Mouse (Mus musculus): Measurements from ENCODE around the gene Bpifb5.
A peak's percentile ranks its signal among the peaks of the same experiment; 100 is the strongest.
"Not testable (repeated sequence)": the region's sequence is repeated elsewhere in the genome, so short reads cannot be mapped to it uniquely, and the experiment has no call there.

Bpifb5 gene

DNA sequence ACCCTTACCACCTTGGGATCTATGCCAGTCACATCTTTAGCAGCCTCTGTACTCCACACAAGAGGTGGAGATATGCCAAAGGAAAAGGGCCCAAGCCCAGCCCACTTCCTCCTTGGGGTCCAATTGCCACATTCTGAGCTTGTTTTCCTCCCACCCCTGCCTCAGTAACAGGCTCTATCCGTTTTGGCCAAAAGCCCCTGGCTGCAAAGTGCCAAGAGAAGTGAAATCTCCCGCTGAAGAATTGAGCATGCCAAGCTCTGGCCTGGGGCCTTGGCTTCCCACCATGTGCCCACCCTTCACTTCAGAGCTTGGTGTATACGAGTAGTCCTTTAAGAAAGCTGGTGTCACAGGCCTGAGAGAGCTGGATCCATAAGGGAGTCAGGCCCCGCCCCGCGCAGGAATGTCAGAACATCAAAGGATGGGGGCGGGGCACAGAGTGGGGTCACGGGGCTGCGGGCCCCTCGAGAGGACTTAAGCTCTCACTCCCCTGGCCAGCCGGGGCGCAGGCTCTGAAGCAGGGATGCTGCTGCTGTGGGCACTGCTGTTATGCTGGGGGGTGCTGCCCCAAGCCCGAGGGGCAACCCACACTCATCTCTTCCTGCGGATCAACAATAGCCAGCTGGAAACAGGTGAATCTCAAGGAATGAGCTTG is at the start of gene Bpifb5:
TSS of gene Bpifb5 (plus strand) at position 478 of the 652 bp plus-strand sequence.
- no peak for DNase-seq (ENCODE audit: low spot score in 2 of 2)

DNA sequence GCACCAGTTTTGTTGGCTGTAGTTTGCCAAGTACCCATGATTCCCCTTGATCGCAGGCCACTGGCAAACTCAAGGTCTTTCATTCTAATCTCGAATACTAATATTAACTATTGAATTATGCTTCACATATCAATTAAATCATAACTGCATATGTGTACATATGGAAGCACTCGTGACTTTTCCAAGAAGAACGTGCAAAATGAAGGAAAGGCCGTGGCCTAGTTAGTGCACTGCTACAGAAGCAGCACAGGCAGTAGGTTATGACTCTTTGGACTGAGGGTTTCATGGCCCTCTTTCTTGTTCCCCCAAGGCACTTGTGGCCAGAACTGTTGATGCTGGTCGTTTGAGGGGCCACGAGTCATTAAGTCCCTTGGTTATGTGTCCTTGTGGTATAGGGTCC is 41.6 kb upstream of the Bpifb5 start:
- not testable (repeated sequence) for DNase-seq (ENCODE audit: low spot score in 2 of 2)

DNA sequence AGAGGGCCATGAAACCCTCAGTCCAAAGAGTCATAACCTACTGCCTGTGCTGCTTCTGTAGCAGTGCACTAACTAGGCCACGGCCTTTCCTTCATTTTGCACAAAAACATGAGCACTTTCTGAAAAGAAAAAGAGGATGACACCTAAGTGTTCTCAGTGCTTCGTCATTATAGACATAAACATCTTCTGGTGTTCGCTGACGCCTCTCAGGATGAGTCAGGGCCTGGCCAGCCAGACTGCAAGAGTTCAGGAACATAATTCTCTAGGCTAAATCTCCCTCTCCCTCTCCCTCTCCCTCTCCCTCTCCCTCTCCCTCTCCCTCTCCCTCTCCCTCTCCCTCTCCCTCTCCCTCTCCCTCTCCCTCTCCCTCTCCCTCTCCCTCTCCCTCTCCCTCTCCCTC is 40.5 kb upstream of the Bpifb5 start:
- not testable (repeated sequence) for DNase-seq (ENCODE audit: low spot score in 2 of 2)

DNA sequence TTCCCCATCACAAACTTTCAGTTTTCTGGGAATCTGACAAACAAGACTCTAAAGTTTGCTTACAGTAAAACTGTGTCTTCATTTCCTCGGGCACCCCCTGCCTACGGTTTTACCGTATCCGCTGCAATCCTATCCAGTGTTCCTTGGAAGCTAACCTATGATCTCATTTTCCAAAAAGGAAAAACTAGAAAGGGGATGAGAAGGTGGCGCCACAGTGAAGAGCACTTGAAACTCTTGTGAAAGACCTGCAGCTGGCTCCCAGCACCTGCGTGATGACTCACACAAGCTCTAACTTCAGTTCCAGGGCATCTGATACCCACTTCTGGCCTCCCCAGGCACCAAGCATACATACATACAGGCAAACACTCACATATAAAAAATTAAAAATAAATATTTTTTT is 38.2 kb upstream of the Bpifb5 start:
- DNase-seq (ENCODE audit: low spot score in 2 of 2), result no peak

DNA sequence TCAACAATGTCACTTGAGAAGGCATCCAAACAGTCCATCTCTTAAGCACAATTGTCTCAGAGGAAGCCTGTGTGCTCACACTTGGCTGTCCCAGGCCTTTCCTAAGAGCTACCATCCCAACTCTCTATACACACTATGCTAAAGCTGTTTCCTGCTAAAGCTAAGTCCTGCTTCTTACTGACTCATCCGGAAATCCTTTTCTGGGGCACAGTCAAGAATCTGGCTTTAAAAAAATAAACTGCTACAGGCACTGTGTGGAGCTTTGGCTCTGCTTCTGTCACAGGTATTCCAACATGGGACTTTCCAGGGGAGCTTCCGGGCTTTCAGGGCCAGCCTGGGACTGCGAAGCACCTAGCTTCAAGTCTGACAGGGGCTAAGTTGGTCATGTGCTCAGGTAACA is 37.8 kb upstream of the Bpifb5 start:
- no peak for DNase-seq (ENCODE audit: low spot score in 2 of 2)

DNA sequence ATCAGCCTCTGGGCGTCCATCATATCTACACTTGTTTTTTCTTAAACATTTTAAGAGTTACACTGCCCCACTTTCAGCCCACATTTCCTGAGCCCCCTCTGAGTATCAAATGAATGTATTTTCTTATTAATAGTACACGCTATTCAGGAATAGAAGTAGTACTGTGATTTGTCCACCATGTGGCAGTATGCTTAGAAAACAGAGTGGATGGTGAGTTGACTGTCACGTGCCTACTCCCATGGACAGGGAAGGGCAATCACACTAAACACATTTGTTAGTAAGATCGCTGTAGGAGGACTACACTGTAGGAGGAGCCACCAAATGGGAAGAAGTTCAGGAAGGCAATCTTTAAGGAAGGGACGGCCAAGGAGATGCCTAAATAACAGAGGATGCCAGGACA is 36.1 kb upstream of the Bpifb5 start:
- DNase-seq (ENCODE audit: low spot score in 2 of 2), result no peak

DNA sequence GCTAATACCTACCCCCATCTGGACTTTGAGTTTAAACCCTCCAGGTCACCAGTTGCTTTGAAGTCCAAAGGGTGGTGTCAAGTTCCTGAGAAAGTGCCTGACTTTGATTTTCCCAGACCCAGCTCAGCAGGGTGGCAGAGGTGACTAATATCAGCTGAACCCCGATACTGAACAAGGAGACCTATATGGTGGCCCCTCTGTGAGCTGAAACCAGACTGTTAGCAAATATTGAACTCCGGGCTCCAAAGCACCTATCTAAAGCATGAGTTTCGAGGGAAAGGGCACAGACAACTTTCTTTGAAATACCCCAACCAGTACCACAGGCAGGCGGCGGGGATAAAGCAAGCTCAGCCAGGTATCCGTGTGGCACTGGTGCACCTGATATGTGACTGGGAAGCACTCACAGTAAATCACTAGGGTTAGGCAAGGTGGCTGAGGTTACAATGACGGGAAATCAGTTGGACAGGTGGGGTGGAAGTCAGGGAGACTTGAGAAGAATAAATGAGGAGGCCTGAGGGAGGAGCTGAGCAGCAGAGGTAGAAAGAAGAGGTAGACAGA is 33.6 kb upstream of the Bpifb5 start:
- no peak for DNase-seq (ENCODE audit: low spot score in 2 of 2)

DNA sequence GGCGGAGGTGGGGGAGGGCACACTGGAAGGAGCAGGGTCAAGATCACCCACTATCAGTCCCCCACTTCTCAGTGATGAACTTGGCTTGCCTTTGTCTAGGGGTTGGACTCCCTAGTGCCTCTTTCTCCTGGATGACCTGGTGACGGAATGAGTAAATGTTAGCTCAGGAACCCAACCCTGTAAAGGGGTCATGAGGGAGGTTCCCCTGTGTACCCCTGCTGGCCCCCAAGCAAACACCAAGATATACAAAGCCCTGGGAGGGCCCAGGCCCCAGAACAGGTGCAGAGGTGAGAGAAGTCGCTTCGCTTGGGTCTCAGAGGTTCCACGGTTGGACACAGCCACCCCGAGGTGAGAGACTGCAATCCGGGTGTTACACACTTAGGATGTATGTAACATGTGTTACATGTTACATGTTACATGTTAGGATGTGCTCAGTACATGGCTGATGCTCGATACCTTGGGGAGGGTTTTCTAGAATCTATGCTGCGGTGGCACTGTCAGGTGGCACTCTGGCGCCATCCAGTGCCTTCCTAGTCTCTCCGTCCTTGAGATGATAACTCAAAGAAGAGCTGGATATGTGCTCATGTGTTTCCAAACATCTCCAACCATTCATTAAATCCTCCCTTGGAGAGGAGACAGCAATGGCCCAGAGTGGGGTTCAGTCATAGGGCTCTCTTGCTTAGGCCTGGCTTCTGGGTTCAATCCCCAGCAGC is 32.8 kb upstream of the Bpifb5 start, which contains the start of gene Bpifb1:
TSS of gene Bpifb1 (plus strand) at position 273 of the 713 bp plus-strand sequence.
- DNase-seq (ENCODE audit: low spot score in 2 of 2), result no peak

DNA sequence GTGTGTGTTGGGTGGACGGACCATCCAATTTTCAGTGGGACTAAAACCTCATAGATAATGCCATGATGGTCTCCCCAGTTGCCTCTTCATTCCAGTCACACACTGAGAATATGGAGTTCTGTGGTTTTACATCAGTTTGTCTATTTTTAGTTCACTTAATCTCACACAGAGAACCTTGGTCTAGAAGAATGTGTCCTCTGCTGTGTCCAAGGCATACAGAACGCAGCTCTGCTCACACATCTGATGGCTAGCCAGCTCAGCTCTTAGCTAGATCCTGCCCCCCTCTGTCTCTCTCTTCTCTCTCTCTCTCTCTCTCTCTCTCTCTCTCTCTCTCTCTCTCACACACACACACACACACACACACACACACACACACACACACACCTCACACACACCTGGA is 31.4 kb upstream of the Bpifb5 start:
- no peak for DNase-seq (ENCODE audit: low spot score in 2 of 2)

DNA sequence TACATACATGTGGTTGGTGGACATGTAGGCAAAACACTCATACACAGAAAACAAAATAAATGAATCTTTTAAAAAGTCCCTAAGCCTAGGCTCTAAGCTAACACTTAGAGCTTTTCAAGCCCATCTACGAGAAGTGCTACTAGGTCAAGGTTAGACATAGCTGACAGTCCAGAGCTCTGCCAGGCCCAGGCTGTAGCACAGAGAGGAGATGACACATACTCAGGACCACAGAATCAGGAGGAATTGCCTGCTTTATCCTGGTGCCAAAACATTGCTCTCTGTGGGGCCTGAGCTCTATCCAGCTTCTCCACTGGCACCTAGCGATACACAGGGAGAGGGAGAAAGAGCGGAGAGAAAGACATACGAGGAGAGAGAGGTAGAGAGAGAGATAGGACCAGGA is 30.5 kb upstream of the Bpifb5 start:
- DNase-seq (ENCODE audit: low spot score in 2 of 2), result no peak

DNA sequence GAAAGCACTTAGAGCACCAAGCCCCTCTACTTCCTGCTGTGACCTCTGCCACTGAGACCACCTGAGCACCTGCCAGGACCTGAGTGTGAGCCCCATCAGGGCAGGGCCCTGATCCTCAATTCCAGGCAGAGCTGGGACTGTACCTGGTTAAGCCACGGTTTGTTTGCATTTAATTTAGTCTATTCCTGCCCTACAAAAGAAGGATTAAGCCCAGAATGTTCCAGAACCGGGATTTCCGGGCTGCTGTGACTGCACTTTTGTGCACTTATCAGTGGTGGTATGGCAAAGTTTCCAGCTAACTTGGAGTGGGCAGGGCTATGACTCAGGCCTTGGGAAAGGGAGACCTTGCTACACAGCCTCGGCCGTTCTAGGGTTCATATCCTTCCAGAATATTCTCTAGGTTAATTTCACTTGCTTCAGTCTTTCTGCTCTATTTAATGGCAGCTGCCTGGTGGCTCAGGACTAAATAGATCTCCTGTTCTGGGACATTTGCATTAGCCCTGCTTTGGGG is 29.5 kb upstream of the Bpifb5 start:
- no peak for DNase-seq (ENCODE audit: low spot score in 2 of 2)

DNA sequence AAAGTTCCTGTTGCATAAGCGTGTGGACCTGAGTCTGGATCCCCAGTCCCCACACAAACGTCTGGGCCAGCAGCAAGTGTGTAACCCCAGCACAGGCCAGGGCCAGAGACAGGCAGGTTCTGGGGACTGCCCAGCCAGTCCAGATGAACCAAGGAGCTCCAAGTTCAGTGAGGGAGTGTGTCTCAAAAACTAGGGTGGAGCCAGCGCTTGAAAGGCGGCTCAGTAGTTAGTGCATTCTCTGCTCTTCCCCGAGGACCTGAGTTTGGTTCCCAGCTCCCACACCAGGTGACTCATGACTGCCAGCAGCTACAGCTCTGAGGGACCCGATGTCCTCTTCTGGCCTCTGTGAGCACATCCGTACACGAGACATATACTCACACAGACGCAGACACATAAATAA is 26.5 kb upstream of the Bpifb5 start:
- DNase-seq (ENCODE audit: low spot score in 2 of 2), result no peak

DNA sequence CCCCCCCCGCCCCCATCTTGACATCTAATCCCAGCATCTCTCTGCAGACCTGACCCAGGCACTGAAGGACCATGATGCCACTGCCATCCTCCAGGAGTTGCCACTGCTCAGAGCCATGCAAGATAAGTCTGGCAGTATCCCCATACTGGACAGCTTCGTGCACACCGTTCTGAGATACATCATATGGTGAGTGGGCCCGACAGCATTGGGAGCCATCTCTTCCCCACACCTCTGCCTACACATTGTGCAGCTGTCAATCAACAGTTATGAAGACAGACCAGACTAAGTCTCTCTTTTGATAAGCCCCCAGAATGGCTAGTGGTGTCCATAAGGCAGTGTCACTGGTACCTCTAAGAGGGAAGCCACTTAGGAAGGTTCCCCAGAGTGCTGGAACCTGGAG is 18.9 kb upstream of the Bpifb5 start:
- no peak for DNase-seq (ENCODE audit: low spot score in 2 of 2)

DNA sequence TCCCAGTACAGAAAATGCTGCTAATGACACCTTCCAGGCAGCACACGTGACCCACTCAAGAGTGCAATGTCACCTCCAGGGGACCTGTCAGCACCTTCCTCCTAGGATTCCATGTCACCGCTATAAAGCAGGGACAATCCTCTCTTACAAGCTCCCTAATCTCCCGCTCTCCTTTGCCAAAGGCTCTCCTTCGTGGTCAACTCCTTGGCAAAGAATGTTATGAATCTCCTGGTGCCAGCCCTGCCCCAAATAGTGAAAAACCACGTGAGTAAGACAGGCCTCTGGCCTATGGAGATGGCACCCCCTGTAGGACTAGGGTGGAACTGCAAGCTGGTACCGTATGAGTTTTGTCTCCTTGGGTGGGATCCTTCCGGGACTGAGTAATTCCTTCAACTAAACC is 16.6 kb upstream of the Bpifb5 start:
- DNase-seq (ENCODE audit: low spot score in 2 of 2), result no peak

DNA sequence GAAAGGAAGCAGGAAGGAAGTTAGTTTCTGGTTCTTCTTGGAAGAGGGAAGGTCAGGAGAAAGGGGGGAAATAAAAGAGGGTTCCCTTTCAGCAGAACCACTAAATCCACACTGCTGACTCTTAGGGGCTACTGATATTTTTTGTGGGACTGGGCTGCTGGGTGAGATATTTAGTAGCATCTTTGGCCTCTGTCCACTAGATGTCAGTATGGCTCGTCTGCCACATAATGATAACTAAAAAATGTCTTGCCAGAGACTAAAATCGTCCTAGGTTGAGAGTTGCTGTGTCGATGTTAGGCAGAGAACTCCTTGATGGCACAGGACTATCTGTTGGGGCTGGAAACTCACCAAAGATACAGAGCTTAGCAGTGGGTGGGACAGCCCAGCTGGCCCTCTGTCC is 14.4 kb upstream of the Bpifb5 start:
- DNase-seq (ENCODE audit: low spot score in 2 of 2), result no peak

DNA sequence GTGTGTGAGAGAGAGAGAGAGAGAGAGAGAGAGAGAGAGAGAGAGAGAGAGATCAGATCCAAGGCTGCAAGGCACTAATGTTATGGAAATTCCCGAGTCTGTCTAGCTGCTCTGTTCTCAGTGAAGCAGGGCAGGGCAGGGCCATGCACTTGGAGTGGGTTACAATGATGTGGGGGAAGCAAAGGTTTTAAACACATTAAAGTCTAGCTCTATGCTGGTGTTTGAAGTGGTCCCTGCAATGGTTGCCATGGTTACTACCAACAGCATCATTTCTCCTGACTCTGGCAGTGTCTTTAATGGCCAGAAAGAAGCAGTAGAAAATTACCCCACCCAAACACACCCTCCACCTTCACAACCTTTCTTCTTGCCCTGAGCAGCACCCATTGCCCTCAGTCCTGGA is 12.4 kb upstream of the Bpifb5 start:
- DNase-seq (ENCODE audit: low spot score in 2 of 2), result no peak

DNA sequence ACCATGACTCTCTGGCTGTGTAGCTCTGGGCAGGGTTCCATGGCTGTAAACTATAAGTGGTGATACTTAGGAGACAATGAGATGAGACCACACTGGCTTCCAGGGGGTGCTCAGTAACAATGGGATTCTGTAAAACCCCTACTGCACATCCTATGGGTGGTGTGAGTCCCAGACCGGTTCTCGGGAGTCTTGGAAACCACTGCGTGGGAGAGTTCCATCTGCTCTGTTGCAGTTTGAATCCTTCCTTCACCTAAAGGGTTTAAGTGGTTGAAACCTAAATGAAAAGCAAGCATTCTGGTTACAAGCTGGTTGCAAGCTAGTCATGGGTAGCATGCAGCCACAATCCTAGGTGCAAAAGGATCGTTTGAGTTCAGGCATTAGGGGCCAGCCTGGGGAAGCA is 11.7 kb upstream of the Bpifb5 start:
- DNase-seq (ENCODE audit: low spot score in 2 of 2), result no peak

DNA sequence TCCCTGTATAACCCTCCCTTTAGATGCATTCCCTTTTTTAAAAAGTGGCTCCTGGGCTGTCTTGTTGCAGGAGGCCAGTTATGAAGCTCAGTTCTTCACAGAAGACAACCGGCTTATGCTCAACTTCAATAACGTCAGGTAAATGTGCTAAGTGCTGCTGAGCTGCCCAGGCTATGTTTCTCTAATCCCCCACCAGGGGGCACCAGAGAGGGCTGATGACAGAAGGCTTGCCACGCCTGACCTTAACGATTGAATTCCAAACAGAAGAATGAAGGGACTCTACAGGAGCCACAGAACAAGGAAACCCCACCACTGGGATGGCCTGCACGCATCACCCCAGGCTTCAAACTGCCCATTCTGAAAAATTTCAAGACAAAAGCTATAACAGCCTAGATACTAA is 8.4 kb upstream of the Bpifb5 start:
- DNase-seq (ENCODE audit: low spot score in 2 of 2), result peak; percentile 52 to 86

DNA sequence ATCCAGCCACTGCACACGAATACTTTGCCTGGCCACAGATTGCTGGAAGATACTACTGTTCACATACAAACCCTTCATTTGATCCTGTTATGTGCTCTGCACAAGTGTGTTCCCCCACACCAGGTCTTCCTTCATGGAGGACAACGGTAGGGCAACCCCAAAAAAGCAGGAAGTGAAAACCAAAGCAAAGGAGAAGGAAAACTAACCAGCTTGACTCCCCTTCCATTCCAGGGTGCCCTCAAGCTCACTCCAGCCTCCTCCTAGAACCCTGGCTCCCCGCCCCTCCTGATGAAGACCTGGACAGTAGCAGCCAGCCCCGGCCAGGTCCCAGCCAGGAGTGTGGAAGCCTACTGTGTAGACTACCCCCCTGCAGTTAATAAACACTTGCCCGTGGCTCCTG is 3.6 kb upstream of the Bpifb5 start:
- no peak for DNase-seq (ENCODE audit: low spot score in 2 of 2)

DNA sequence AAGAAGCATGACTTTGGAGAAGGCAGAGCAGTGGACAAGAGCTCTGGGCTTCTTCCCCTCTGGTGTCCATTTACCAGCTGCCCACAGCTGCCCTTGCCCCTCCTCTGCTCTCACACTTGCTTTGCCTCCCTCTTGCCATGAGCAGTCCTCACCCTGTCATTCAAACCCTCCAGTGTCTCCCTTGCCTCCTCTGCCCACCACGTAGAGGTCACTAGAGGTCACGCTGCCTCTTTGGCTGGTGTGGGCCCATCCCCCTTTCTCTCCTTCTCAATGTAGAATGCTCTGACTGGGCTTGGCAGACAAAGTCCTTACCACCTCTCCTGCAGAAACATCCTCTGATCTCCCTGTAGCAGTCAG is 353 bp downstream of the Bpifb5 start:
- DNase-seq (ENCODE audit: low spot score in 2 of 2), result no peak

DNA sequence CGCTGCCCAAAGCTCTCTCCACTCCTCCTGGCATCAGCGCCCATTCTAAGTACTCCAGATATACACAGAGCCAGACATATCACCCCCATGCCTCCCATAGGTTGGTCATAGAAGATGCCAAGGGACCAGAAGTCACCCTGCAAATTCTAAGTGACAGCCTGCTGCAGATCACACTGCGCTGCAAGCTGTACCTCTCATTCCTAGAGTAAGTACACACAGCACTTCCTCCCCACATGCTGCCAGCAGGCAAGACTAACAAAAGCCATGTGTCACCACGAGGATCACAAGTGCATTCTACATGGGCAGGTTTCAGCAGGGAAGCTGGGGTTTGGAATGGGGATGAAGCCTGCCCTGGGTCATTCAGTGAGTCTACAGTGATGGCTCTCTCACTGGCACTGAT is 3.4 kb downstream of the Bpifb5 start:
- no peak for DNase-seq (ENCODE audit: low spot score in 2 of 2)

DNA sequence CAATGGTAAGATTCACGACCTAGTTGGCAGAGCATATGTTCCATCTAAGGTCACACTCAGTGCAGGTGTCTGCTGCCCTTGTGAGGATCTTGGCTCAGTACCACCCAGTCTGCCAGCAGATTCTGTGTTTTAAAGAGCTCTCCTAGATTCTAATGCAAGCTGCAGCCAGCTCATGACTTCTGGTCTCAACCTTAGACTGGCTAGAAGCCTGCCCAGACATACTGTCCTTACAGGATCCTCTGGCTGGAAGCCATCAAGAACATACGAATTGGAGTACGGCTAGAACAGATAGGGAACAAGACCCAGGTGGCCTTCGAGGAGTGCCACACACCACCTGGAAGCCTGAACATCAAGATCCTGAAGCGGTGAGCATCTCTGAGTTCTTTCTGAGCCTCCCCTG is 4.3 kb downstream of the Bpifb5 start:
- no peak for DNase-seq (ENCODE audit: low spot score in 2 of 2)

DNA sequence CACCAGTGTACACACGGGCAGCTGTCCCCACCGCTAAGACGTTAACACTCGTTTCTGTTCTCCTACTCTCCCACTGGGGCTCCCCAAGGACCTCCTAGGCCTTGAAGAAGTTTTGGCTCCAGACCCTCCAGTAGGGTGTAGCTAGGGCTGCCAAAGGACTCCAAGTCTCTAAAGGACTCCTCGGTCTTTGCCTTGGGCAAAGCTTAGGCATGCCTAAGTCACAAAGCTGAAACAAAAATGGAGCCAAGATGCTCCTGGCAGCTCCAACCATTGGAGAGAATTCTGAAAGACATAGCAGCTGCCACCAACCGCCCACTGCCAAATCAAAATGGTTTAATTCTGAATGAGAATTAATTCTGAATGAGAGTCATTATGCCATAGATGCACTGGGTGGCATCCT is 9.9 kb downstream of the Bpifb5 start:
- no peak for DNase-seq (ENCODE audit: low spot score in 2 of 2)
